Mouse (Mus musculus): ENCODE results near the gene Pik3r4. TPM values are rescaled to one million over a fixed set of nuclear protein-coding genes. Genes with fewer than 3 reads are reported as not detected.
A peak's percentile ranks its signal among the peaks of the same experiment; 100 is the strongest.

Gene Pik3r4
- polyA plus RNA-seq, 1 experiment: 11.3 TPM

DNA sequence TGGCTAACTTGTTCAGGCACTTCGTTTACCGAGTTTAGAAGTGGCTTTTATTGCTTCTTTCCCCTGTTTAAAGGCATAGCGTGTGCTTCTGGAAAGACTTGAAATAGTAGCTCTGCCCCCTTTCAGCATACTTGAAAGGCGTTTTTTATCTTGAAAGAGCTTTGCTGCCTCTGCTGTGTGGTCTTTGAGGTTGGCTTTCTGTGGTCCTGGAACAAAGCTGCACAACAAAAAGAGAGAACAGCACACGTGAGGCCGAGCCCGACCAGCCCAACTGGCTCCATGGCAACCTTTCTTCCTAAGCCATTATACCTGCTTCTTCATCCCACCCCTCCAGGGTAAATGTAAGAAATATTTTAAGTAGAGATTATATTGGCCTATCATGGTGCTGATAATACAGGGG is 46.7 kb downstream of the Pik3r4 start:
- TF ChIP-seq CTCF (IDR thresholded peaks at IDR 0.05; ENCODE audit: control insufficient read depth, insufficient read depth, low read length) (no peak), POLR2A (IDR thresholded peaks at IDR 0.05; ENCODE audit: borderline replicate concordance, control insufficient read depth, low read depth, low read length) (no peak)
- Histone ChIP-seq H3K4me3 (replicated peaks; ENCODE audit: control insufficient read depth, low read depth, low read length) (no peak overlapping the region), H3K4me1 (ENCODE audit: control insufficient read depth, insufficient read depth, low read length) (no peaks in the 10 kb centered on the region; the same call in 1 of the 2 replicates), H3K27ac (ENCODE audit: control insufficient read depth, insufficient read depth, low read depth, low read length, poor library complexity) (no peak overlapping the region)
- WGBS: 83% methylated on average over 7 of the region's 7 CpGs

DNA sequence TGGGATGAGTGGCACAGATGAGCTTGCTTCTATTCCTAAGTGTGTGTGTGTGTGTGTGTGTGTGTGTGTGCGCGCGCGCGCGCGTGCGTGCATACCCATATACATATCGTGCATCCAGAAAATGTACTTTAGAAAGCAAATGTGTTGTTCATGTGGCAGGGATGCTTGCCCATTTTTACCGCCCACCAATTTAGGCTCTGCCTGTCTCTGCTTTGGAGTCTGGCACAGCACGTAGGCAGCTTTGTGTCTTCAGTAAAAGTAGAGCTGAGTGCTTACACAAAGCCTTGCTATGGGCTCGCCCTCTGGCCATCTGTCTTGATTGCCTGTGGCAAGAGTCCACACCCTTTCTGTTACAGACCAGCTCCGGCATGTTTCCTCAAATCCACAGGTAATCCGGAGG is 49.7 kb downstream of the Pik3r4 start:
- 94% methylated on average over 14 of the region's 14 CpGs for WGBS
- Histone ChIP-seq H3K4me3 (replicated peaks; ENCODE audit: control insufficient read depth, low read depth, low read length) (no peak overlapping the region), H3K4me1 (ENCODE audit: control insufficient read depth, insufficient read depth, low read length) (no peaks in the 10 kb centered on the region), H3K27ac (ENCODE audit: control insufficient read depth, insufficient read depth, low read depth, low read length, poor library complexity) (no peak overlapping the region)
- TF ChIP-seq CTCF (IDR thresholded peaks at IDR 0.05; ENCODE audit: control insufficient read depth, insufficient read depth, low read length) (no peak), POLR2A (IDR thresholded peaks at IDR 0.05; ENCODE audit: borderline replicate concordance, control insufficient read depth, low read depth, low read length) (no peak)

DNA sequence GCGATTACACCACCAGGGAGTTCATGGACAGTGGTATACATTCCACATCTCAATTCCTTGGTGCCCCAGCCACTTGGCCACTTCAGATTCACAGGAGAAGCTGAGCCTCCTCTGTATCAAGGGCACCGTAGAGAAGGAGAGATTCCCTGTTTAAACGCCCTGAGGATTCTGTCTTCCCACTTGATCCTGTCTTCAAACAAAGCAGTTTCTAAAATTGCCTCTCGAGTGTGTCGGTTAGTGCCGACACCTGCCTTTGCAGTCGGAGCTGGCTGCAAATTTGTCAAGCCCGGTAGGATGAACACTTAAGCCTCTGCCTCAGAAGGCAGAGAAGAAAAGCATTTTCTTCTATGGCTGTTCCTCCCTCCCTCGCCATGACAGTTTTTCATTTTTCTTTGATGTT is 50.3 kb downstream of the Pik3r4 start:
- no peak overlapping the region for H3K27ac ChIP-seq (ENCODE audit: control insufficient read depth, insufficient read depth, low read depth, low read length, poor library complexity)
- TF ChIP-seq POLR2A (IDR thresholded peaks at IDR 0.05; ENCODE audit: borderline replicate concordance, control insufficient read depth, low read depth, low read length) (no peak), CTCF (IDR thresholded peaks at IDR 0.05; ENCODE audit: control insufficient read depth, insufficient read depth, low read length) (no peak)
- 88% methylated on average over 9 of the region's 9 CpGs for WGBS
- H3K4me3 ChIP-seq (replicated peaks; ENCODE audit: control insufficient read depth, low read depth, low read length): no peak overlapping the region
- no peaks in the 10 kb centered on the region for H3K4me1 ChIP-seq (ENCODE audit: control insufficient read depth, insufficient read depth, low read length)

DNA sequence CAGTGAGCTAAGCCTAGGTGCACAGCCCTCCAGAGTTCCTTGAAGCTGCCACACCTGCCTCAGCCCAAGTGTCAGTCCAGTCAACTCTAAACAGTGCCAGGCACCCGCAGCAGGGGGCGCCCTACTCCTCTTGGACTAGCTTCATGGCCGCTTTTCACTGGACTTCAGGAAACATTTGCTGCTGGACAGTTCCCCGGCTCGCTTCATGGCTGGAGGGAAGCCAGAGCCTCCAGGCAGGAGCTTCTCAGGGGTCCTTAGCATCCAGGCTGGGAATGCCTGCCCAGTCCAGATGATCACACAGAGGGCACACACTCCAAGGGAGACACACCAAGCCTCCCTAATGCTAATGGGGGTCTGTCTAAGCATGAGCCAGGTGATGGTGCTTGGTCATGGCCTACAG is 51.1 kb downstream of the Pik3r4 start:
- WGBS: 1% methylated on average over 5 of the region's 5 CpGs
- Histone ChIP-seq H3K4me1 (ENCODE audit: control insufficient read depth, insufficient read depth, low read length) (no peaks in the 10 kb centered on the region), H3K27ac (ENCODE audit: control insufficient read depth, insufficient read depth, low read depth, low read length, poor library complexity) (no peak overlapping the region), H3K4me3 (replicated peaks; ENCODE audit: control insufficient read depth, low read depth, low read length) (no peak overlapping the region)
- peak; percentile 51; the same call in 1 of the 2 replicates for TF ChIP-seq CTCF (IDR thresholded peaks at IDR 0.05; ENCODE audit: control insufficient read depth, insufficient read depth, low read length)
- no peak for TF ChIP-seq POLR2A (IDR thresholded peaks at IDR 0.05; ENCODE audit: borderline replicate concordance, control insufficient read depth, low read depth, low read length)

DNA sequence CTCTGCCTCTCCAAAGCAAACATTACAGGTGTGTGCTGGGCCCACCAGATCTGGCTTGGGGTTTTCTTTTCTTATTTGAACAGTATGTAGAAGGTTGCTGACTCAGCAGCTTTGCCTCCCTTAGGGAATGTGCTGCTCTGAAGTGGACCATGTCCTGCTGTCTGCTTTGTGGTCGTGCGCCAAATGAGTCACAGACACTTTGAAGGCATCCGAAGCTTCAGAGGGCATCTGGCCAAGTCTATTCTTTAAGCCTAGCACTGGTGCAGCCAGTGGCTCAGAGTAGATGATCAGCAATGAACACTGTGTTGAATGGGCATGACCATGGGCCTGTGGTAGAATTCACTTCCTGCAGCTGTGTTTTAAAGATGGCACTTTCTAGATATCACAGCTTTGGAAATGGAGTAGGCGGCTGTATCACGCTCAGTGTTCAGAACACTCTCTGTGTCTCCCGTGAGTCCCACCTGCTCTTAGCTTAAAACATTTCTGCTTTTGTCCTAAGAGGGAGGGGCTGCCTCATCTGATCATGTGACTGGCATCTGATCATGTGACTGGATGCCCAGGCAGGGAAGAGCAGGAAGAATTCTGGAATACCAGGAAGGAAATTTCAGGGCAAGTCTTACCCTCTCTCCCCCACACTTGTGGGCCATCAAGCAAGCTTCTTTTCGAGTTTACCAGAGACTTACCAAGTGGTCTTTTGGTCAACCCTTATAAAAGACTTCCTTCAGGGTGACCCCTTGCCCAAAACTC is 54.2 kb downstream of the Pik3r4 start:
- TF ChIP-seq POLR2A (IDR thresholded peaks at IDR 0.05; ENCODE audit: borderline replicate concordance, control insufficient read depth, low read depth, low read length) (no peak), CTCF (IDR thresholded peaks at IDR 0.05; ENCODE audit: control insufficient read depth, insufficient read depth, low read length) (no peak)
- Histone ChIP-seq H3K27ac (ENCODE audit: control insufficient read depth, insufficient read depth, low read depth, low read length, poor library complexity) (no peak overlapping the region), H3K4me1 (ENCODE audit: control insufficient read depth, insufficient read depth, low read length) (no peaks in the 10 kb centered on the region), H3K4me3 (replicated peaks; ENCODE audit: control insufficient read depth, low read depth, low read length) (no peak overlapping the region)
- WGBS: 78% methylated on average over 7 of the region's 7 CpGs

DNA sequence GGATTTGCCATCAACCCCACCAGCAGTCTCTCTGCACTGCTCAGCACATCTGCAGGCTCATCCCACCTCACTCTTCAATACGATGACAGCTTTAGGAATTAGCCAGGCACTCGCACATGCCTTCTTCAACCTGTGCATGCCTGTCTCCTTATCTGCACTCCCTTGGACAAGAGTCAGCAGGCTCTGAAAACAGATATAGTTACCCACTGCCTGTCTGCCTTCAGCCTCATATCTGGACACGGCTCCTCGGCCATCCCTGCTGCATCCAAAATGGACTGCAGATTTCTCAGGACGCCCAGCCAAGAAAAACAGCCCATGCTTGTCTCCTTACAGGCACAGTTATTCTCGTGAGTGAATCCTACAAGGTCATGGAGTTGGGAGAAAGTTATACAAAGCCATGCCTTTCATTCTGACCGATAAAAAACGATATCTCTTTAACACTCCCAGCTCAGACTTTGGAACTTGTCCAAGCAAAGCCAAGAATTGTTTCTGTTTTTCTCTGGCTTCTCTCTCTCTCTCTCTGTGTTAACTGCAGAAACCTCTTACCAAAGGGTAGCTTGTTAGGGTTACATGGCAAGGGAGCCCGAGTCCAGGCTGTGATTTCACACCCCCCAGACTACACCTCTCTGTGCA is 55.1 kb downstream of the Pik3r4 start:
- 70% methylated on average over 9 of the region's 9 CpGs for WGBS
- no peak overlapping the region for H3K27ac ChIP-seq (ENCODE audit: control insufficient read depth, insufficient read depth, low read depth, low read length, poor library complexity)
- TF ChIP-seq POLR2A (IDR thresholded peaks at IDR 0.05; ENCODE audit: borderline replicate concordance, control insufficient read depth, low read depth, low read length) (no peak), CTCF (IDR thresholded peaks at IDR 0.05; ENCODE audit: control insufficient read depth, insufficient read depth, low read length) (no peak)
- no peaks in the 10 kb centered on the region for H3K4me1 ChIP-seq (ENCODE audit: control insufficient read depth, insufficient read depth, low read length)
- no peak overlapping the region for H3K4me3 ChIP-seq (replicated peaks; ENCODE audit: control insufficient read depth, low read depth, low read length)

DNA sequence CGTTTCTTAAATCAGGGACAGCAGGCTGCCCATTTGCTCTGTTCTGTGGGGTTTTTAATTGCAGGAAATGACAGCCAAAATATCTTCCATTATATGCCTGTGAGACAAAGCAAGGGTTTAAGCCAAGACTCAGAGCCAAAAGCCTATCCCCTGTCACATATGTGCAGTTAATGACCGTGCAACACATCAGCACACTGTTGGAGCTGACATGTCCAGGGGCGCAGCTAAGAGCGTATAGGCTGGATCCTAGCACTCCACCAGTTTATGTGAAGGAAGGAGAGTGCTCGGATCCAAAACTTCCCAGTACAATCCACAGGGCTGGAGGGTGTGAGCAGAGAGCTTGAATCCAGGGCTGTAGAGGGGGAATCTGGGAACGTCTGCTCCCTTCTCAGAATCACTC is 57.9 kb downstream of the Pik3r4 start:
- Histone ChIP-seq H3K27ac (ENCODE audit: control insufficient read depth, insufficient read depth, low read depth, low read length, poor library complexity) (no peak overlapping the region), H3K4me3 (replicated peaks; ENCODE audit: control insufficient read depth, low read depth, low read length) (no peak overlapping the region), H3K4me1 (ENCODE audit: control insufficient read depth, insufficient read depth, low read length) (no peaks in the 10 kb centered on the region)
- 74% methylated on average over 6 of the region's 6 CpGs for WGBS
- TF ChIP-seq POLR2A (IDR thresholded peaks at IDR 0.05; ENCODE audit: borderline replicate concordance, control insufficient read depth, low read depth, low read length) (no peak), CTCF (IDR thresholded peaks at IDR 0.05; ENCODE audit: control insufficient read depth, insufficient read depth, low read length) (no peak)

DNA sequence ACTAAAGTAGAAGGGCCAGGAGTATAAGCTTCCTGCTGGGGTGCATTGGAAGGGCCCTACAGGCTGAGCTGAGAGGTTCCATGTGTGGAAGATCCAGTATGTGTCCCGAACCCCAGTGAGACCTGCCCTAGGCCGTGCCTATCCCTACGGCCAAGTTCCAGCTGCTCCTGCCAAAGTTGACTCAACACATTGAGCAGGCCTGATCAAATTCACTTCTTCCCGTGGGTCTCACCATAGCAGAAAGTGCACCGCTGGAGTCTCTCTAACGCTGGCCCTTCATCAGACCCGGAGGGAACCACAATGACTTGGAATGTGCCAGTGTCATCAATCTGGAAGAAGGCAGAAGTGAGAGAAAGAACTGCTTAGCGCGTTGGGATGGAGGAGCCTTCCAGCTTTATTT is 59.2 kb downstream of the Pik3r4 start:
- 84% methylated on average over 9 of the region's 9 CpGs for WGBS
- Histone ChIP-seq H3K27ac (ENCODE audit: control insufficient read depth, insufficient read depth, low read depth, low read length, poor library complexity) (no peak overlapping the region), H3K4me1 (ENCODE audit: control insufficient read depth, insufficient read depth, low read length) (no peaks in the 10 kb centered on the region), H3K4me3 (replicated peaks; ENCODE audit: control insufficient read depth, low read depth, low read length) (no peak overlapping the region)
- TF ChIP-seq CTCF (IDR thresholded peaks at IDR 0.05; ENCODE audit: control insufficient read depth, insufficient read depth, low read length) (no peak), POLR2A (IDR thresholded peaks at IDR 0.05; ENCODE audit: borderline replicate concordance, control insufficient read depth, low read depth, low read length) (no peak)

All from bone marrow, adult 2 months (tissue).